Mouse (Mus musculus) spleen, embryonic (tissue): ENCODE results near the gene Dbndd2.

Source experiments
- CTCF ChIA-PET: fragments of 350-600 bp; sonication (Branson Sonifier 250); formaldehyde crosslinking; loops from one replicate; lab custom pipeline; 2022; lab: Charles Lee

Dbndd2 gene

DNA sequence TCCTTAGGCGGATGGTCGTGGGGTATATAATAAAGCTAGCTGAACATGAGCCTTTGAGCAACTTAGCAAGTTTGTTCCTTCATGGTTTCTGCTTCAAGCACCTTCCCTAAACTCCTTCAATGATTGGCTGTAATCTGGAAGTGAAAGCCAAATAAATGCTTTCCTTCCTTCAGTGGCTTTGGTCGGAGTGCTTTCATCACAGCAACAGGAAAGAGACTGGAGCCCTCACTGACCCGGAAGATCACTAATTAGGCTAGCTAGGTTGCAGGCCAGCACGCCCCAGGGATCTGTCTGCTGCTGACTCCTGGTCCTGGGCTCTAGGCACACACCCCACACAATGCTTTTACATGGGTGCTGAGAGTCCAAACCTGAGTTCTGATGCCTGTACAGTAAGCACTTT lies 42.7 kb downstream of the Dbndd2 start:
- CTCF ChIA-PET: no interaction called here

DNA sequence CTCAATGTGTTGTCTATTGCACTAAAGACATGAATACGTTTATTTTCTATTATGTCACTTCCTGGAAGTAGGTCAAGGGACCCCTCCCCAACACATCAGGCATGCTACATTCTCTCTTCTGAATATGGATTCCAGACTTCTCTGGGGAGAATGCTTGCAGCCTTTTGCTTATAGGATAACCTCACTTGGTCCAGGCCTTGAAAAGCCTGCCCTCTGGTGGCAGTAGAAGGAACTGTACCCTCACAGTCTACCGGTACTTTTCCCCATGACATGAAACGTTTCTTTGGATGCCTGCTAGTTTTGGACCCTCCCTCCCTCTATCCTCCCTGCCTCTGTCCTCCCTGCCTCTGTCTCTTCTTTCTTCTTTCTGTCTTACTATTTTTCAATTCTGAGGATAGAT lies 45.3 kb downstream of the Dbndd2 start:
- CTCF ChIA-PET: interaction anchor here (0.5 to 2.9 kb wide), 6 partner anchors 13 to 129 kb away, joined by 3 to 9 read pairs (median 4); no protein-coding TSS in a partner anchor

DNA sequence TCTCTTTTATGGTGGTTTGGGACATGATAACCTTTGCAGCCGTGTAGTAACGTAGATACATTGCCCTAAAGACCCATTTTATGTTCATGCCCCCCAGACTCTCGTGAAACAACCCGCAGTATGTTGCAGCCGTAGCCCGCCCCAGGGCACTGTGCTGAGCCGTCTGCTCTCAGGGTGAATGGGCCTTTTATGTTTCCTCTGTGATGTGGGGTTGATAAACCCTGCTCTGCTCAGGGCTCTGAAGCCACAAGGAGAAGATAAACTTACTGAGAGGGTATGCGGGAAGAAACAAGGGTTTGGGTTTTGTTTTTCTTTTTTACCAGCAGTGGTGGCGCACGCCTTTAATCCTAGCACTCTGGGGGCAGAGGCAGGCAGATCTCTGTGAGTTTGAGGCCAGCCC lies 48.4 kb downstream of the Dbndd2 start:
- CTCF ChIA-PET: no interaction called here

DNA sequence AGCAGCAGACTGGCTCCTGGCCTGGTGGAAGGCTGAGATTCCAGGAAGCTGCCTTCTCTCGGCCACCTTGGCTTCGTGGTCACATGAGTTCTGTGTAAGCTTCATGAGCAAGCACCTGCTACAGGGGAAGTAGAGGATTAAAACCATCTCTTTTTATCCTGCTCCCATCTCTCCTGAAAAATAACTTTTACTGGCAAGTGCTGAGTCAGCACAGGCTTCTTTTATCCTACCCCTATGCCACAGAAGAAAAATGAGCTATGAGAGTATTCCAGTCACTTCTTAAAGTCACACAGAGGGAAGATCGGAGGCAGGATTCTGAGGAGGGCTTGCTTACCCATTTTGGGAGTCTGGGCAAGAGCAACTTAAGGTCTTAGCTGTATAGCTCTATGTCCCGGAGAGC lies 51.1 kb downstream of the Dbndd2 start:
- CTCF ChIA-PET: no interaction called here

DNA sequence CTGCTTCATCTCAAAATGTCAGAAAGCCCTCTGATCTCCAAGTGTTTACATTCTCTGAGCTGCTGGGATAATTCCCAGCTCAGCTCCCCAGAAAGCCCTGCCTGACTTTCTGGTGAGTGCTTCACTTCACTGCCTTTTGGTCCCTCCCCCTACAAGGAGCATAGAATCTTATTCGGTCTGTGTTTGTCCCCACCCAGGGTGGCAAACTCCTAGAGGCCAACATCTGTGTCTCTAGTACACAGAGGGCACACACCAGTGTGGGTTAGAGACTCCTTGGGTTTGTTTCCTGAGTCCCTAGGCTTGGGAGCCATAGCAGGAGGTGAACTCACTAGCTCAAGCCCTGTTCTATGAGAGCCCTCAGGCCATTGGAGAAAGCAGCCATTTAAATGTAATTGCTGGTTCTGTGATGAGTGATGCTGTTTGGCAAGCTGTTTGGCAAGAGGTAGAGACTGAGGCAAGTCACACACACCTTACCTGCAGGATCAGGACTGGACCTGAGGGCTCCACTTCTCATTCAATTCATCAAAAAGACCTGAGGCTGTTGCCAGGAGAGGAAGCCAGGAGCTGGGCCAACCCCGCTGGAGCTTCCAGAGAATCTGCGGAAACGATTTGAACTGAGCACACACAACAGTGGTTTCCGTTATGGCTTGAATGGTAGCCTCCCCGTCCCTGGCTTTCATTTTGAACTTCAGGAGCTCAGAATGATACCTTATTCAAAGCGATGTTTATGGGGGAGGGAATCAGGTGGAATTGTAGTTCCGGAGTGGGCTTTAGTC lies 54.9 kb downstream of the Dbndd2 start:
- CTCF ChIA-PET: interaction anchor here (0.6 kb wide), 1 partner anchor 124 kb away, joined by 7 read pairs; no protein-coding TSS in a partner anchor

DNA sequence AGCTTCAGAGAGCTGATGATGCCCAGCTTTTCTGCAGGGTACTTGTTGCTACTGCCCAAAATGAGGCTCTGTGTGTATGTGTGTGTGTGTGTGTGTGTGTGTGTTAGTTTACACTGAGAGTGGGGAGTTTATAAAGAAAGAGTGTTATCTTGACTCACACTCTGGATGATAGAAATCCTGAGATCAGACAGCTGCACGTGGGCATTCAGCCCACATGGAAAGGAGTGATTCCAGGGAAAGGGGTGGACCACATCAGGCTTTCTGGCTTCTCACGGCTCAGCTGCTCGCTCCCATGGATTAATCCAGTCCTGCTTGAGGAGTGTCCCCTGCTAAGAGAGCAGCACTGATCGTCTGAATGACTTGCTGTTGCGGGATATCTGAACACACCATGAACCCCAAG lies 56.2 kb downstream of the Dbndd2 start:
- CTCF ChIA-PET: no interaction called here

DNA sequence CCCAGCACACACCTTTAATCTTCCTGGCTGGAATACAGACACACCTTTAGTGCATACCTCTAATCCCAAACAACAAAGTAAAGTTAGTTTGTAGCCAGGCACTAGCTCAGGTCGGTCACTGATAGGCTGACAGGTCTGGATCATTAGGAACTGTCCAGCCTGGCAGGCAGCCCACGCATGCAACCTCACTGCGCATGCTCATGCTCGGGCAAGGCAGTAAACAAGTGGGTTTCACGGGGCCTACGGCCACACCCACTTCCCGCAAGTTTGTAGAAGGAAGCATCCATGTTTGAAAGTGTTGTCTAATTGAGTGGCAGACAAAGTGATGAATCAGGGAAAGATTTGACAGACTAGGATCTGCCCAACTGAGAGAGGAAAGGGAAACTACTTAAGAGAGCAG lies 56.7 kb downstream of the Dbndd2 start:
- CTCF ChIA-PET: no interaction called here
